Mouse (Mus musculus) adrenal gland, adult 18-20 months (tissue): Measurements from ENCODE around the gene Rpa2. TPM values are rescaled to one million over a fixed set of nuclear protein-coding genes. Genes with fewer than 3 reads are reported as not detected.
A peak's percentile ranks its signal among the peaks of the same experiment; 100 is the strongest.
"Not testable (repeated sequence)": the region's sequence is repeated elsewhere in the genome, so short reads cannot be mapped to it uniquely, and the experiment has no call there.

Experiments used
- DNase-seq, 2 experiments: peaks; one replicate each; pipeline ENCODE4 v3.0.0; 2021 to 2022; ENCODE audit warnings: low spot score in 2 of 2
- total RNA-seq, 2 experiments: library from RNA; stranded (reverse); gene quantifications; 1 replicate in 1 of 2; 2 replicates in 1 of 2; pipeline ENCODE4 v1.2.3; 2021

Rpa2 gene
- total RNA-seq, 2 experiments from 2014 or later: 5.2 to 7.2 TPM

- DNase-seq: no peak
These were observed 7.8 kb upstream of the Rpa2 start for GRCm38 (mm10) chr4:132760296-132760695.

- DNase-seq: no peak
These were observed 5.5 kb upstream of the Rpa2 start for GRCm38 (mm10) chr4:132762602-132763001.

GRCm38 (mm10) chr4:132763125-132763524 is 5.0 kb upstream of the Rpa2 start:
- DNase-seq: not testable (repeated sequence)

GRCm38 (mm10) chr4:132771776-132772175 is 3.6 kb downstream of the Rpa2 start:
- DNase-seq: no peak

GRCm38 (mm10) chr4:132774905-132775304 is 6.8 kb downstream of the Rpa2 start:
- no peak for DNase-seq

- DNase-seq: peak; percentile 65 to 69
These were observed 8.6 kb downstream of the Rpa2 start for GRCm38 (mm10) chr4:132776764-132777163.

- no peak for DNase-seq
These were observed 10.6 kb downstream of the Rpa2 start for GRCm38 (mm10) chr4:132778562-132779201.

GRCm38 (mm10) chr4:132780288-132780687 is 12.2 kb downstream of the Rpa2 start:
- DNase-seq: no peak

- DNase-seq: no peak
These were observed 15.6 kb downstream of the Rpa2 start for GRCm38 (mm10) chr4:132783732-132784131.

- DNase-seq: no peak
These were observed 17.1 kb downstream of the Rpa2 start for GRCm38 (mm10) chr4:132785228-132785627.

- DNase-seq: no peak
These were observed 21.6 kb downstream of the Rpa2 start for GRCm38 (mm10) chr4:132789731-132790130.

- not testable (repeated sequence) for DNase-seq
These were observed 25.3 kb downstream of the Rpa2 start for GRCm38 (mm10) chr4:132793322-132794004.

- no peak for DNase-seq
These were observed 25.9 kb downstream of the Rpa2 start for GRCm38 (mm10) chr4:132794028-132794427.

GRCm38 (mm10) chr4:132794760-132795159 is 26.6 kb downstream of the Rpa2 start:
- no peak for DNase-seq

- no peak for DNase-seq
These were observed 27.0 kb downstream of the Rpa2 start for GRCm38 (mm10) chr4:132795171-132795570.

GRCm38 (mm10) chr4:132796196-132796886 is 28.2 kb downstream of the Rpa2 start, which contains the start of gene Themis2:
Gene Themis2 (minus strand): TSS chr4:132796387.
- DNase-seq: peak; percentile 69 to 79

- no peak for DNase-seq
These were observed 29.3 kb downstream of the Rpa2 start for GRCm38 (mm10) chr4:132797461-132797860.

- DNase-seq: no peak
These were observed 29.9 kb downstream of the Rpa2 start for GRCm38 (mm10) chr4:132798028-132798427.

- not testable (repeated sequence) for DNase-seq
These were observed 30.5 kb downstream of the Rpa2 start for GRCm38 (mm10) chr4:132798666-132799065.

GRCm38 (mm10) chr4:132799845-132800244 is 31.7 kb downstream of the Rpa2 start:
- no peak for DNase-seq

- no peak for DNase-seq
These were observed 33.3 kb downstream of the Rpa2 start for GRCm38 (mm10) chr4:132801176-132802077.
